Mouse (Mus musculus): ENCODE measurements around the gene Ap1s1.

Ap1s1 gene

GRCm38 (mm10) chr5:137083051-137083450 lies 37.1 kb upstream of the Ap1s1 start:
- Histone ChIP-seq H3K9me3 (ENCODE audit: low read length) (peaks cover 32% of the 10 kb centered on the region), H3K4me3 (replicated peaks; ENCODE audit: low read length) (no peak overlapping the region), H3K4me1 (replicated peaks; ENCODE audit: low read depth, low read length) (peaks cover 47% of the 10 kb centered on the region), H3K36me3 (ENCODE audit: insufficient read depth, low read length) (no peaks in the 10 kb centered on the region), H3K27me3 (ENCODE audit: insufficient read depth, low read length) (no peaks in the 10 kb centered on the region)
- TF ChIP-seq NANOG (IDR thresholded peaks at IDR 0.05; ENCODE audit: borderline replicate concordance, low read length) (no peak), POU5F1 (IDR thresholded peaks at IDR 0.05; ENCODE audit: borderline replicate concordance, low read length) (no peak), CTCF (conservative IDR thresholded peaks at IDR 0.05; ENCODE audit: low read length) (no peak)

- H3K4me1 ChIP-seq (replicated peaks; ENCODE audit: low read depth, low read length): peaks cover 55% of the 10 kb centered on the region
- H3K36me3 ChIP-seq (ENCODE audit: insufficient read depth, low read length): no peaks in the 10 kb centered on the region
- no peak overlapping the region for H3K4me3 ChIP-seq (replicated peaks; ENCODE audit: low read length)
- no peak for TF ChIP-seq POU5F1 (IDR thresholded peaks at IDR 0.05; ENCODE audit: borderline replicate concordance, low read length)
- no peak for TF ChIP-seq CTCF (conservative IDR thresholded peaks at IDR 0.05; ENCODE audit: low read length)
- no peak for TF ChIP-seq NANOG (IDR thresholded peaks at IDR 0.05; ENCODE audit: borderline replicate concordance, low read length)
- H3K27me3 ChIP-seq (ENCODE audit: insufficient read depth, low read length): no peaks in the 10 kb centered on the region
- H3K9me3 ChIP-seq (ENCODE audit: low read length): peaks cover 6% of the 10 kb centered on the region; the same call in 1 of the 2 replicates
Observed at GRCm38 (mm10) chr5:137079849-137080248, 33.9 kb upstream of the Ap1s1 start.

- Histone ChIP-seq H3K4me3 (replicated peaks; ENCODE audit: low read length) (no peak overlapping the region), H3K27me3 (ENCODE audit: insufficient read depth, low read length) (no peaks in the 10 kb centered on the region), H3K4me1 (replicated peaks; ENCODE audit: low read depth, low read length) (peaks cover 58% of the 10 kb centered on the region), H3K36me3 (ENCODE audit: insufficient read depth, low read length) (no peaks in the 10 kb centered on the region), H3K9me3 (ENCODE audit: low read length) (peaks cover 6% of the 10 kb centered on the region; the same call in 1 of the 2 replicates)
- TF ChIP-seq CTCF (conservative IDR thresholded peaks at IDR 0.05; ENCODE audit: low read length) (no peak), POU5F1 (IDR thresholded peaks at IDR 0.05; ENCODE audit: borderline replicate concordance, low read length) (no peak)
Observed at GRCm38 (mm10) chr5:137078616-137079015, 32.7 kb upstream of the Ap1s1 start.

- peaks cover 6% of the 10 kb centered on the region; the same call in 1 of the 2 replicates for H3K9me3 ChIP-seq (ENCODE audit: low read length)
- H3K4me3 ChIP-seq (replicated peaks; ENCODE audit: low read length): no peak overlapping the region
Observed at GRCm38 (mm10) chr5:137078041-137078440, 32.1 kb upstream of the Ap1s1 start.

GRCm38 (mm10) chr5:137077187-137077586 lies 31.3 kb upstream of the Ap1s1 start:
- TF ChIP-seq NANOG (IDR thresholded peaks at IDR 0.05; ENCODE audit: borderline replicate concordance, low read length) (no peak), POU5F1 (IDR thresholded peaks at IDR 0.05; ENCODE audit: borderline replicate concordance, low read length) (no peak), CTCF (conservative IDR thresholded peaks at IDR 0.05; ENCODE audit: low read length) (no peak)
- Histone ChIP-seq H3K9me3 (ENCODE audit: low read length) (peaks cover 6% of the 10 kb centered on the region; the same call in 1 of the 2 replicates), H3K27me3 (ENCODE audit: insufficient read depth, low read length) (no peaks in the 10 kb centered on the region), H3K36me3 (ENCODE audit: insufficient read depth, low read length) (no peaks in the 10 kb centered on the region), H3K4me1 (replicated peaks; ENCODE audit: low read depth, low read length) (peaks cover 69% of the 10 kb centered on the region), H3K4me3 (replicated peaks; ENCODE audit: low read length) (no peak overlapping the region)

More at GRCm38 (mm10) chr5:137078041-137078440, 32.1 kb upstream of the Ap1s1 start:
- Histone ChIP-seq H3K27me3 (ENCODE audit: insufficient read depth, low read length) (no peaks in the 10 kb centered on the region), H3K36me3 (ENCODE audit: insufficient read depth, low read length) (no peaks in the 10 kb centered on the region), H3K4me1 (replicated peaks; ENCODE audit: low read depth, low read length) (peaks cover 61% of the 10 kb centered on the region)
- no peak for TF ChIP-seq POU5F1 (IDR thresholded peaks at IDR 0.05; ENCODE audit: borderline replicate concordance, low read length)
- no peak for TF ChIP-seq NANOG (IDR thresholded peaks at IDR 0.05; ENCODE audit: borderline replicate concordance, low read length)
- no peak for TF ChIP-seq CTCF (conservative IDR thresholded peaks at IDR 0.05; ENCODE audit: low read length)

- Histone ChIP-seq H3K36me3 (ENCODE audit: insufficient read depth, low read length) (no peaks in the 10 kb centered on the region), H3K27me3 (ENCODE audit: insufficient read depth, low read length) (no peaks in the 10 kb centered on the region), H3K4me1 (replicated peaks; ENCODE audit: low read depth, low read length) (peaks cover 75% of the 10 kb centered on the region), H3K9me3 (ENCODE audit: low read length) (peaks cover 1% of the 10 kb centered on the region; the same call in 1 of the 2 replicates), H3K4me3 (replicated peaks; ENCODE audit: low read length) (0 out of 2 replicates have a peak overlapping the region, but pooled peaks have one; percentile 2)
- TF ChIP-seq CTCF (conservative IDR thresholded peaks at IDR 0.05; ENCODE audit: low read length) (no peak), POU5F1 (IDR thresholded peaks at IDR 0.05; ENCODE audit: borderline replicate concordance, low read length) (no peak), NANOG (IDR thresholded peaks at IDR 0.05; ENCODE audit: borderline replicate concordance, low read length) (no peak)
Observed at GRCm38 (mm10) chr5:137076191-137076930, 30.4 kb upstream of the Ap1s1 start.

GRCm38 (mm10) chr5:137075726-137076125 lies 29.8 kb upstream of the Ap1s1 start:
- peaks cover 78% of the 10 kb centered on the region for H3K4me1 ChIP-seq (replicated peaks; ENCODE audit: low read depth, low read length)
- H3K9me3 ChIP-seq (ENCODE audit: low read length): no peaks in the 10 kb centered on the region
- peaks cover 2% of the 10 kb centered on the region; the same call in 1 of the 2 replicates for H3K36me3 ChIP-seq (ENCODE audit: insufficient read depth, low read length)
- H3K27me3 ChIP-seq (ENCODE audit: insufficient read depth, low read length): no peaks in the 10 kb centered on the region
- 0 out of 2 replicates have a peak overlapping the region, but pooled peaks have one; percentile 2 for H3K4me3 ChIP-seq (replicated peaks; ENCODE audit: low read length)
- TF ChIP-seq CTCF (conservative IDR thresholded peaks at IDR 0.05; ENCODE audit: low read length) (no peak), NANOG (IDR thresholded peaks at IDR 0.05; ENCODE audit: borderline replicate concordance, low read length) (no peak), POU5F1 (IDR thresholded peaks at IDR 0.05; ENCODE audit: borderline replicate concordance, low read length) (no peak)

- peaks cover 75% of the 10 kb centered on the region for H3K4me1 ChIP-seq (replicated peaks; ENCODE audit: low read depth, low read length)
- H3K27me3 ChIP-seq (ENCODE audit: insufficient read depth, low read length): no peaks in the 10 kb centered on the region
- peak overlapping the region; percentile 17; the same call in 1 of the 2 replicates for H3K4me3 ChIP-seq (replicated peaks; ENCODE audit: low read length)
- H3K9me3 ChIP-seq (ENCODE audit: low read length): no peaks in the 10 kb centered on the region
- peaks cover 9% of the 10 kb centered on the region for H3K36me3 ChIP-seq (ENCODE audit: insufficient read depth, low read length)
- TF ChIP-seq NANOG (IDR thresholded peaks at IDR 0.05; ENCODE audit: borderline replicate concordance, low read length) (no peak), CTCF (conservative IDR thresholded peaks at IDR 0.05; ENCODE audit: low read length) (no peak), POU5F1 (IDR thresholded peaks at IDR 0.05; ENCODE audit: borderline replicate concordance, low read length) (no peak)
Observed at GRCm38 (mm10) chr5:137074191-137074651, 28.3 kb upstream of the Ap1s1 start.
